Mouse (Mus musculus) limb, embryonic 10.5 days (tissue): Measurements from ENCODE around the gene Pbx1. TPM values are rescaled to one million over a fixed set of nuclear protein-coding genes. Genes with fewer than 3 reads are reported as not detected.

Experiments used
- DNase-seq: peaks from one replicate; pipeline ENCODE4 v3.0.0-alpha.2; 2017; ENCODE audit warnings: low spot score
- H3K27ac ChIP-seq: fragments of 300-500 bp; sonication (generic); 2 replicates; pipeline ENCODE4 v1.5.1; 2016; ENCODE audit warnings: mild to moderate bottlenecking
- H3K27me3 ChIP-seq: fragments of 300-500 bp; sonication (generic); 2 replicates; pipeline ENCODE4 v1.6.1; 2016; ENCODE audit warnings: low read depth, mild to moderate bottlenecking; ENCODE audit not compliant: poor library complexity, severe bottlenecking
- H3K36me3 ChIP-seq: fragments of 300-500 bp; sonication (generic); 2 replicates; pipeline ENCODE4 v1.6.1; 2016; ENCODE audit warnings: mild to moderate bottlenecking, moderate library complexity
- H3K4me1 ChIP-seq: fragments of 300-500 bp; sonication (generic); 2 replicates; pipeline ENCODE4 v1.6.1; 2016
- H3K4me3 ChIP-seq: fragments of 300-500 bp; sonication (generic); 2 replicates; pipeline ENCODE4 v1.5.1; 2016; ENCODE audit warnings: mild to moderate bottlenecking, moderate library complexity
- H3K9me3 ChIP-seq: fragments of 300-500 bp; sonication (generic); replicated peaks from 2 replicates; pipeline ENCODE4 v1.6.1; 2016; ENCODE audit warnings: mild to moderate bottlenecking
- WGBS: fragments of 180-500 bp; shearing (Covaris S2); methylation state at CpG from one replicate; pipeline ENCODE4 v1.1.7; 2016; 5-methylcytosine and 5-hydroxymethylcytosine counted together
- polyA plus RNA-seq: library from polyadenylated mRNA; unstranded; fragments of >200 nt; fragmentation: Nextera tagmentation; extraction: Ambion mirVana; gene quantifications from 2 replicates; pipeline ENCODE4 v1.2.1, GENCODE M21; 2016

The Pbx1 gene
- polyA plus RNA-seq, 1 experiment from 2014 or later: 55.9 TPM

GRCm38 (mm10) chr1:168164945-168165344 lies 267.1 kb downstream of the Pbx1 start:
- Histone ChIP-seq H3K4me3 (no peak overlapping the region), H3K27ac (no peak overlapping the region), H3K4me1 (peaks cover 10% of the 10 kb centered on the region; the same call in 1 of the 2 replicates), H3K36me3 (peaks cover 34% of the 10 kb centered on the region), H3K9me3 (no peaks in the 10 kb centered on the region), H3K27me3 (no peaks in the 10 kb centered on the region)
- 89% methylated on average over 3 of the region's 3 CpGs for WGBS
- DNase-seq: no peak

- WGBS: 67% methylated on average over 23 of the region's 23 CpGs
- no peak for DNase-seq
Observed at GRCm38 (mm10) chr1:168163521-168164233, 268.4 kb downstream of the Pbx1 start.

GRCm38 (mm10) chr1:168139138-168139682 lies 292.9 kb downstream of the Pbx1 start:
- WGBS: 55% methylated on average over 6 of the region's 6 CpGs
- no peaks in the 10 kb centered on the region for H3K9me3 ChIP-seq

More at GRCm38 (mm10) chr1:168163521-168164233, 268.4 kb downstream of the Pbx1 start:
- Histone ChIP-seq H3K27me3 (no peaks in the 10 kb centered on the region), H3K9me3 (no peaks in the 10 kb centered on the region), H3K36me3 (peaks cover 46% of the 10 kb centered on the region), H3K4me1 (peaks cover 10% of the 10 kb centered on the region; the same call in 1 of the 2 replicates), H3K4me3 (no peak overlapping the region), H3K27ac (no peak overlapping the region)

GRCm38 (mm10) chr1:168138669-168139068 lies 293.4 kb downstream of the Pbx1 start:
- Histone ChIP-seq H3K4me1 (no peaks in the 10 kb centered on the region), H3K36me3 (no peaks in the 10 kb centered on the region), H3K27ac (no peak overlapping the region), H3K4me3 (no peak overlapping the region), H3K9me3 (no peaks in the 10 kb centered on the region), H3K27me3 (no peaks in the 10 kb centered on the region)
- DNase-seq: no peak
- 81% methylated on average over 4 of the region's 4 CpGs for WGBS

More at GRCm38 (mm10) chr1:168139138-168139682, 292.9 kb downstream of the Pbx1 start:
- H3K36me3 ChIP-seq: no peaks in the 10 kb centered on the region
- no peak overlapping the region for H3K4me3 ChIP-seq
- H3K27ac ChIP-seq: no peak overlapping the region
- H3K4me1 ChIP-seq: no peaks in the 10 kb centered on the region
- no peaks in the 10 kb centered on the region for H3K27me3 ChIP-seq
- no peak for DNase-seq

GRCm38 (mm10) chr1:168137890-168138289 lies 294.2 kb downstream of the Pbx1 start:
- Histone ChIP-seq H3K9me3 (no peaks in the 10 kb centered on the region), H3K4me1 (no peaks in the 10 kb centered on the region), H3K36me3 (no peaks in the 10 kb centered on the region), H3K27ac (no peak overlapping the region), H3K27me3 (no peaks in the 10 kb centered on the region), H3K4me3 (no peak overlapping the region)
- no peak for DNase-seq
- WGBS: 91% methylated on average over 5 of the region's 5 CpGs

GRCm38 (mm10) chr1:168135545-168135944 lies 296.5 kb downstream of the Pbx1 start:
- Histone ChIP-seq H3K4me1 (no peaks in the 10 kb centered on the region), H3K27ac (no peak overlapping the region), H3K27me3 (no peaks in the 10 kb centered on the region), H3K9me3 (no peaks in the 10 kb centered on the region), H3K36me3 (no peaks in the 10 kb centered on the region), H3K4me3 (no peak overlapping the region)
- 82% methylated on average over 7 of the region's 7 CpGs for WGBS
- no peak for DNase-seq

- H3K4me3 ChIP-seq: no peak overlapping the region
- H3K27me3 ChIP-seq: no peaks in the 10 kb centered on the region
- no peaks in the 10 kb centered on the region for H3K4me1 ChIP-seq
- H3K27ac ChIP-seq: no peak overlapping the region
- H3K36me3 ChIP-seq: no peaks in the 10 kb centered on the region
- DNase-seq: no peak
- H3K9me3 ChIP-seq: no peaks in the 10 kb centered on the region
Observed at GRCm38 (mm10) chr1:168133696-168134095, 298.4 kb downstream of the Pbx1 start.

GRCm38 (mm10) chr1:168128004-168128403 lies 304.1 kb downstream of the Pbx1 start:
- no peak overlapping the region for H3K4me3 ChIP-seq
- no peak overlapping the region for H3K27ac ChIP-seq
- peaks cover 5% of the 10 kb centered on the region; the same call in 1 of the 2 replicates for H3K4me1 ChIP-seq
- DNase-seq: no peak
- H3K36me3 ChIP-seq: no peaks in the 10 kb centered on the region
- WGBS: 50% methylated on average over 4 of the region's 4 CpGs
- no peaks in the 10 kb centered on the region for H3K27me3 ChIP-seq
- H3K9me3 ChIP-seq: no peaks in the 10 kb centered on the region

GRCm38 (mm10) chr1:168124643-168125490 lies 307.2 kb downstream of the Pbx1 start:
- Histone ChIP-seq H3K9me3 (no peaks in the 10 kb centered on the region), H3K27me3 (no peaks in the 10 kb centered on the region), H3K36me3 (no peaks in the 10 kb centered on the region), H3K4me1 (peaks cover 5% of the 10 kb centered on the region; the same call in 1 of the 2 replicates), H3K4me3 (no peak overlapping the region), H3K27ac (no peak overlapping the region)
- 85% methylated on average over 5 of the region's 5 CpGs for WGBS
- DNase-seq: no peak

GRCm38 (mm10) chr1:168118077-168118476 lies 314.0 kb downstream of the Pbx1 start:
- Histone ChIP-seq H3K27me3 (no peaks in the 10 kb centered on the region), H3K4me1 (no peaks in the 10 kb centered on the region), H3K27ac (no peak overlapping the region), H3K4me3 (no peak overlapping the region), H3K9me3 (no peaks in the 10 kb centered on the region), H3K36me3 (no peaks in the 10 kb centered on the region)
- no peak for DNase-seq
- 93% methylated on average over 5 of the region's 5 CpGs for WGBS

GRCm38 (mm10) chr1:168117367-168117766 lies 314.7 kb downstream of the Pbx1 start:
- Histone ChIP-seq H3K36me3 (no peaks in the 10 kb centered on the region), H3K9me3 (no peaks in the 10 kb centered on the region), H3K27me3 (no peaks in the 10 kb centered on the region), H3K4me1 (no peaks in the 10 kb centered on the region), H3K4me3 (no peak overlapping the region), H3K27ac (no peak overlapping the region)
- WGBS: 80% methylated on average over 4 of the region's 4 CpGs
- DNase-seq: no peak

- H3K9me3 ChIP-seq: no peaks in the 10 kb centered on the region
- WGBS: 87% methylated on average over 8 of the region's 8 CpGs
- no peaks in the 10 kb centered on the region for H3K4me1 ChIP-seq
- H3K36me3 ChIP-seq: no peaks in the 10 kb centered on the region
- H3K27me3 ChIP-seq: no peaks in the 10 kb centered on the region
- H3K27ac ChIP-seq: no peak overlapping the region
- DNase-seq: no peak
- no peak overlapping the region for H3K4me3 ChIP-seq
Observed at GRCm38 (mm10) chr1:168109797-168110196, 322.3 kb downstream of the Pbx1 start.

- Histone ChIP-seq H3K4me1 (no peaks in the 10 kb centered on the region), H3K27me3 (no peaks in the 10 kb centered on the region), H3K4me3 (no peak overlapping the region), H3K27ac (no peak overlapping the region), H3K9me3 (no peaks in the 10 kb centered on the region), H3K36me3 (no peaks in the 10 kb centered on the region)
- DNase-seq: no peak
- 83% methylated on average over 2 of the region's 2 CpGs for WGBS
Observed at GRCm38 (mm10) chr1:168103821-168104220, 328.2 kb downstream of the Pbx1 start.
